Mouse (Mus musculus) CH12.LX (cell line): ENCODE data around the gene Hmcn1. TPM values are rescaled to one million over a fixed set of nuclear protein-coding genes. Genes with fewer than 3 reads are reported as not detected.

Experiments used
- DNase-seq: peaks from one replicate; pipeline ENCODE4 v3.0.0-alpha.2; 2013; ENCODE audit errors: extremely low read depth
- H3K27ac ChIP-seq: 2 replicates; pipeline ENCODE4 v1.5.1; 2012; ENCODE audit warnings: low read depth, mild to moderate bottlenecking, control low read depth, moderate library complexity; ENCODE audit not compliant: insufficient read depth
- H3K27me3 ChIP-seq: replicated peaks from 2 replicates; pipeline ENCODE3; 2012; ENCODE audit warnings: inconsistent platforms
- H3K36me3 ChIP-seq, 2 experiments: replicated peaks in 1 of 2; 2 replicates each; pipeline versions ENCODE3 to v1.6.1; 2012; ENCODE audit warnings: inconsistent platforms in 1 of 2, low read length in 1 of 2, mild to moderate bottlenecking in 1 of 2, mixed read lengths in 1 of 2, moderate library complexity in 1 of 2; ENCODE audit not compliant: control insufficient read depth in 1 of 2, insufficient read depth in 1 of 2
- H3K4me1 ChIP-seq, 2 experiments: 2 replicates each; pipeline ENCODE4 v1.6.1; 2012; ENCODE audit warnings: inconsistent platforms in 1 of 2, moderate library complexity in 1 of 2; ENCODE audit not compliant: insufficient read depth in 2 of 2, control insufficient read depth in 1 of 2
- H3K4me2 ChIP-seq: 2 replicates; pipeline ENCODE4 v1.6.1; 2012; ENCODE audit warnings: low read depth, mild to moderate bottlenecking, control low read depth; ENCODE audit not compliant: poor library complexity, insufficient read depth, severe bottlenecking
- H3K4me3 ChIP-seq, 3 experiments: fragments of 150-350 bp in 1 of 3; sonication (generic) in 1 of 3; replicated peaks in 1 of 3; 2 replicates each; pipeline versions ENCODE3 to v1.5.1; 2011 to 2012; ENCODE audit warnings: low read depth in 2 of 3, low read length in 2 of 3, mild to moderate bottlenecking in 2 of 3, moderate library complexity in 2 of 3, control low read depth in 1 of 3, improper control_type of control experiment in 1 of 3, inconsistent platforms in 1 of 3, mixed read lengths in 1 of 3; ENCODE audit not compliant: poor library complexity in 1 of 3
- H3K79me2 ChIP-seq: replicated peaks from 2 replicates; pipeline ENCODE4 v1.6.1; 2012; ENCODE audit warnings: mild to moderate bottlenecking, moderate library complexity; ENCODE audit not compliant: control insufficient read depth, poor library complexity, insufficient read depth, severe bottlenecking; ENCODE audit errors: extremely low read depth
- H3K9ac ChIP-seq: 2 replicates; pipeline ENCODE4 v1.6.1; 2012; ENCODE audit warnings: low read depth, mild to moderate bottlenecking, control low read depth, moderate library complexity; ENCODE audit not compliant: insufficient read depth
- H3K9me3 ChIP-seq: replicated peaks from 2 replicates; pipeline ENCODE3; 2012; ENCODE audit warnings: low read length, inconsistent platforms, mixed read lengths
- BHLHE40 ChIP-seq: IDR thresholded peaks from 2 replicates; pipeline ENCODE4 v1.6.1; 2011; ENCODE audit warnings: mild to moderate bottlenecking, low read depth, low read length, improper control_type of control experiment
- CHD1 ChIP-seq: IDR thresholded peaks from 2 replicates; pipeline ENCODE4 v1.6.1; 2012; ENCODE audit warnings: low read depth, low read length, improper control_type of control experiment, inconsistent platforms
- CHD2 ChIP-seq: IDR thresholded peaks from 2 replicates; pipeline ENCODE4 v1.6.1; 2011; ENCODE audit warnings: low read length, improper control_type of control experiment
- ELF1 ChIP-seq: IDR thresholded peaks from 2 replicates; pipeline ENCODE4 v1.6.1; 2014; ENCODE audit warnings: low read depth, mild to moderate bottlenecking, inconsistent platforms, low read length, improper control_type of control experiment
- ETS1 ChIP-seq: conservative IDR thresholded peaks from 2 replicates; pipeline ENCODE4 v1.6.1; 2012; ENCODE audit warnings: low read depth, mild to moderate bottlenecking, inconsistent platforms, low read length, improper control_type of control experiment, moderate library complexity
- GABPA ChIP-seq: IDR thresholded peaks from 2 replicates; pipeline ENCODE4 v1.6.1; 2012; ENCODE audit warnings: low read depth, low read length, improper control_type of control experiment, inconsistent platforms; ENCODE audit not compliant: insufficient replicate concordance
- JUN ChIP-seq: IDR thresholded peaks from 2 replicates; pipeline ENCODE4 v1.6.1; 2011; ENCODE audit warnings: low read depth, mild to moderate bottlenecking, low read length, improper control_type of control experiment, moderate library complexity; ENCODE audit not compliant: insufficient read depth
- KAT2A ChIP-seq: IDR thresholded peaks from 2 replicates; pipeline ENCODE4 v1.6.1; 2012; ENCODE audit warnings: low read length, improper control_type of control experiment, inconsistent platforms; ENCODE audit not compliant: insufficient replicate concordance
- MAFK ChIP-seq: IDR thresholded peaks from 2 replicates; pipeline ENCODE4 v1.6.1; 2011; ENCODE audit warnings: low read length, improper control_type of control experiment; ENCODE audit not compliant: insufficient replicate concordance
- MAX ChIP-seq: IDR thresholded peaks from 2 replicates; pipeline ENCODE4 v1.6.1; 2011; ENCODE audit warnings: low read length, improper control_type of control experiment
- MXI1 ChIP-seq: IDR thresholded peaks from 2 replicates; pipeline ENCODE4 v1.6.1; 2011; ENCODE audit warnings: mild to moderate bottlenecking, low read depth, low read length, improper control_type of control experiment
- MYC ChIP-seq: IDR thresholded peaks from 2 replicates; pipeline ENCODE4 v1.6.1; 2011; ENCODE audit warnings: low read depth, mild to moderate bottlenecking, improper control_type of control experiment, low read length
- PAX5 ChIP-seq: IDR thresholded peaks from 2 replicates; pipeline ENCODE4 v1.6.1; 2012; ENCODE audit warnings: low read length, inconsistent platforms, mixed read lengths
- POLR2A ChIP-seq: IDR thresholded peaks from 2 replicates; pipeline ENCODE4 v1.6.1; 2011; ENCODE audit warnings: low read depth, mild to moderate bottlenecking, improper control_type of control experiment, low read length
- POLR2AphosphoS2 ChIP-seq: IDR thresholded peaks from 2 replicates; pipeline ENCODE4 v1.6.1; 2011; ENCODE audit warnings: low read depth, low read length, improper control_type of control experiment
- RAD21 ChIP-seq: IDR thresholded peaks from 2 replicates; pipeline ENCODE4 v1.6.1; 2011; ENCODE audit warnings: low read depth, mild to moderate bottlenecking, low read length, improper control_type of control experiment, moderate library complexity
- RCOR1 ChIP-seq: conservative IDR thresholded peaks from 2 replicates; pipeline ENCODE4 v1.6.1; 2012; ENCODE audit warnings: low read depth, mild to moderate bottlenecking, inconsistent platforms, low read length, improper control_type of control experiment
- SIN3A ChIP-seq: IDR thresholded peaks from 2 replicates; pipeline ENCODE4 v1.6.1; 2012; ENCODE audit warnings: low read length, improper control_type of control experiment, inconsistent platforms
- UBTF ChIP-seq: IDR thresholded peaks from 2 replicates; pipeline ENCODE4 v1.6.1; 2012; ENCODE audit warnings: low read depth, mild to moderate bottlenecking, inconsistent platforms, low read length, improper control_type of control experiment, moderate library complexity
- USF1 ChIP-seq: IDR thresholded peaks from 2 replicates; pipeline ENCODE4 v1.6.1; 2014; ENCODE audit warnings: low read depth, mild to moderate bottlenecking, inconsistent platforms, low read length, improper control_type of control experiment
- USF2 ChIP-seq: conservative IDR thresholded peaks from 2 replicates; pipeline ENCODE4 v1.6.1; 2011; ENCODE audit warnings: low read depth, low read length, improper control_type of control experiment
- ZKSCAN1 ChIP-seq: IDR thresholded peaks from 2 replicates; pipeline ENCODE4 v1.6.1; 2012; ENCODE audit warnings: low read depth, inconsistent platforms, low read length, improper control_type of control experiment, borderline replicate concordance
- ZNF384 ChIP-seq: IDR thresholded peaks from 2 replicates; pipeline ENCODE4 v1.6.1; 2012; ENCODE audit warnings: low read depth, low read length, improper control_type of control experiment, inconsistent platforms
- dilution Hi-C: fragments of 300-500 bp; cut with MboI; formaldehyde crosslinking; loops from 2 replicates; pipeline ENCODE4 v1.14.3; 2020; ENCODE audit warnings: low sequenced_read_pairs; ENCODE audit not compliant: extremely low pct_unique_long_range_greater_than_20kb, extremely low pct_ligation_motif_present
- in situ Hi-C: fragments of 300-500 bp; cut with MboI; formaldehyde crosslinking; loops from 3 replicates; pipeline ENCODE4 v1.14.3; 2019; ENCODE audit warnings: low sequenced_read_pairs, low pct_ligation_motif_present, low pct_unique_long_range_greater_than_20kb, mixed read lengths
- polyA plus RNA-seq: library from polyadenylated mRNA; unstranded; fragments of >175 nt; gene quantifications from 2 replicates; pipeline ENCODE4 v1.2.1, GENCODE M21; 2012; ENCODE audit warnings: low read depth; ENCODE audit not compliant: insufficient read length
- total RNA-seq, 2 experiments: library from RNA; depleted of rRNA; stranded (reverse); fragments of 300-350 nt in 1 of 2; fragments of >200 nt in 1 of 2; gene quantifications; 2 replicates each; pipeline ENCODE4 v1.2.3; 2012 to 2014

The Hmcn1 gene
- total and polyA plus RNA-seq, 3 experiments: under 0.01 to 0.04 (median 0.01) TPM

GRCm38 (mm10) chr1:150804235-150805099 lies 188.8 kb downstream of the Hmcn1 start:
- dilution Hi-C loops (no loop called here), in situ Hi-C loops (no loop called here)
- Histone ChIP-seq H3K27me3 (no peaks in the 10 kb centered on the region), H3K9ac (no peak overlapping the region), H3K4me3 (no peak overlapping the region), H3K4me2 (no peak overlapping the region), H3K9me3 (no peaks in the 10 kb centered on the region), H3K4me1 (no peaks in the 10 kb centered on the region), H3K36me3 (no peaks in the 10 kb centered on the region), H3K27ac (no peak overlapping the region), H3K79me2 (no peaks in the 10 kb centered on the region)
- no peak for TF ChIP-seq RAD21
- no peak for TF ChIP-seq USF1
- TF ChIP-seq POLR2A: no peak
- TF ChIP-seq KAT2A: no peak
- no peak for TF ChIP-seq CHD1
- TF ChIP-seq ETS1: no peak
- no peak for TF ChIP-seq SIN3A
- TF ChIP-seq CHD2: no peak
- no peak for TF ChIP-seq MYC
- no peak for TF ChIP-seq POLR2AphosphoS2
- TF ChIP-seq MAFK: no peak
- no peak for TF ChIP-seq ZKSCAN1
- TF ChIP-seq ZNF384: no peak
- TF ChIP-seq BHLHE40: no peak
- no peak for TF ChIP-seq PAX5
- TF ChIP-seq MXI1: no peak
- TF ChIP-seq ELF1: no peak
- TF ChIP-seq USF2: no peak
- DNase-seq: no peak

GRCm38 (mm10) chr1:150802642-150803041 lies 190.6 kb downstream of the Hmcn1 start:
- dilution Hi-C loops: no loop called here
- Histone ChIP-seq H3K79me2 (no peaks in the 10 kb centered on the region), H3K4me3 (no peak overlapping the region), H3K27ac (no peak overlapping the region), H3K9me3 (no peaks in the 10 kb centered on the region), H3K4me2 (no peak overlapping the region), H3K27me3 (no peaks in the 10 kb centered on the region), H3K36me3 (no peaks in the 10 kb centered on the region), H3K9ac (no peak overlapping the region), H3K4me1 (no peaks in the 10 kb centered on the region)
- no peak for DNase-seq
- TF ChIP-seq MAX (no peak), JUN (no peak), SIN3A (no peak), GABPA (no peak), UBTF (no peak), PAX5 (no peak), RCOR1 (no peak), MYC (no peak)
- in situ Hi-C loops: no loop called here
